Mouse (Mus musculus): Measurements from ENCODE around the gene Olfml3.

GRCm38 (mm10) chr3:103782844-103783609, 45.2 kb upstream of the Olfml3 start:
- no peak for TF ChIP-seq CTCF (IDR thresholded peaks at IDR 0.05; ENCODE audit: control insufficient read depth, insufficient read depth, insufficient replicate concordance, low read depth, low read length)
- no peak for TF ChIP-seq POLR2A (IDR thresholded peaks at IDR 0.05; ENCODE audit: control insufficient read depth, low read depth, low read length)

Data from testis, adult 2 months (tissue).